Mouse (Mus musculus) limb, embryonic 11.5 days (tissue): ENCODE data around the gene Slc1a3. TPM values are rescaled to one million over a fixed set of nuclear protein-coding genes. Genes with fewer than 3 reads are reported as not detected.

Experiments
- ATAC-seq: fragments of 200-750 bp; cut with Nextera tagmentation; 2 replicates; pipeline ENCODE4 v1.8.0; 2017; ENCODE audit warnings: low read depth; ENCODE audit not compliant: insufficient number of reproducible peaks, low FRiP score, low TSS enrichment
- DNase-seq: peaks from one replicate; pipeline ENCODE4 v3.0.0-alpha.2; 2015; ENCODE audit warnings: low spot score
- H3K27ac ChIP-seq: fragments of 300-500 bp; sonication (generic); replicated peaks from 2 replicates; pipeline ENCODE4 v1.5.1; 2014; ENCODE audit warnings: low read depth, mild to moderate bottlenecking, low read length
- H3K27me3 ChIP-seq: fragments of 300-500 bp; sonication (generic); 2 replicates; pipeline ENCODE4 v1.6.1; 2014; ENCODE audit warnings: mild to moderate bottlenecking, low read length, mixed read lengths; ENCODE audit not compliant: control insufficient read depth, insufficient read depth
- H3K36me3 ChIP-seq: fragments of 300-500 bp; sonication (generic); 2 replicates; pipeline ENCODE4 v1.6.1; 2014; ENCODE audit warnings: mild to moderate bottlenecking, low read length, moderate library complexity, mixed read lengths; ENCODE audit not compliant: control insufficient read depth, insufficient read depth
- H3K4me1 ChIP-seq: fragments of 300-500 bp; sonication (generic); 2 replicates; pipeline ENCODE4 v1.6.1; 2014; ENCODE audit warnings: low read length, mixed read lengths; ENCODE audit not compliant: control insufficient read depth, insufficient read depth
- H3K4me2 ChIP-seq: fragments of 300-500 bp; sonication (generic); 2 replicates; pipeline ENCODE4 v1.6.1; 2014; ENCODE audit warnings: low read depth, mild to moderate bottlenecking, moderate library complexity; ENCODE audit not compliant: severe bottlenecking
- H3K4me3 ChIP-seq: fragments of 300-500 bp; sonication (generic); 2 replicates; pipeline ENCODE4 v1.5.1; 2014; ENCODE audit warnings: low read depth, low read length
- H3K9ac ChIP-seq: fragments of 300-500 bp; sonication (generic); 2 replicates; pipeline ENCODE4 v1.6.1; 2014; ENCODE audit warnings: mild to moderate bottlenecking, low read length
- H3K9me3 ChIP-seq: fragments of 300-500 bp; sonication (generic); 2 replicates; pipeline ENCODE4 v1.6.1; 2016; ENCODE audit warnings: low read length; ENCODE audit not compliant: control insufficient read depth
- WGBS: fragments of 180-500 bp; shearing (Covaris S2); extraction: QIAGEN DNeasy Blood & Tissue Kit; methylation state at CpG from one replicate; pipeline ENCODE4 v1.1.7; 2014; 5-methylcytosine and 5-hydroxymethylcytosine counted together
- polyA plus RNA-seq: library from polyadenylated mRNA; unstranded; fragments of >200 nt; fragmentation: Nextera tagmentation; extraction: Ambion mirVana; gene quantifications from 2 replicates; pipeline ENCODE4 v1.2.1, GENCODE M21; 2014

Slc1a3 gene
- polyA plus RNA-seq, 1 experiment from 2014 or later = 24.9 TPM

- Histone ChIP-seq H3K36me3 (no peaks in the 10 kb centered on the region; the same call in 1 of the 2 replicates), H3K4me1 (no peaks in the 10 kb centered on the region), H3K27ac (no peak overlapping the region), H3K27me3 (no peaks in the 10 kb centered on the region), H3K9ac (no peak overlapping the region), H3K9me3 (no peaks in the 10 kb centered on the region), H3K4me3 (no peak overlapping the region), H3K4me2 (no peak overlapping the region)
- DNase-seq = no peak
- 90% methylated on average over 5 of the region's 5 CpGs for WGBS
- no peak for ATAC-seq
Measured at GRCm38 (mm10) chr15:8681009-8681408, 29.6 kb downstream of the Slc1a3 start.

- H3K9ac ChIP-seq = no peak overlapping the region
- no peaks in the 10 kb centered on the region for H3K4me1 ChIP-seq
- no peaks in the 10 kb centered on the region for H3K27me3 ChIP-seq
- H3K27ac ChIP-seq = no peak overlapping the region
- no peak for ATAC-seq
- no peak overlapping the region for H3K4me2 ChIP-seq
- H3K36me3 ChIP-seq = no peaks in the 10 kb centered on the region; the same call in 1 of the 2 replicates
- H3K4me3 ChIP-seq = no peak overlapping the region
- H3K9me3 ChIP-seq = no peaks in the 10 kb centered on the region
- DNase-seq = no peak
- WGBS = 86% methylated on average over 2 of the region's 2 CpGs
Measured at GRCm38 (mm10) chr15:8676959-8677358, 33.6 kb downstream of the Slc1a3 start.

GRCm38 (mm10) chr15:8676211-8676691 is 34.3 kb downstream of the Slc1a3 start:
- no peak for ATAC-seq
- H3K4me2 ChIP-seq = no peak overlapping the region
- DNase-seq = no peak
- H3K9me3 ChIP-seq = no peaks in the 10 kb centered on the region
- 38% methylated on average over 5 of the region's 5 CpGs for WGBS
- no peaks in the 10 kb centered on the region for H3K27me3 ChIP-seq
- H3K27ac ChIP-seq = no peak overlapping the region
- no peak overlapping the region for H3K4me3 ChIP-seq
- no peaks in the 10 kb centered on the region; the same call in 1 of the 2 replicates for H3K36me3 ChIP-seq
- no peaks in the 10 kb centered on the region for H3K4me1 ChIP-seq
- H3K9ac ChIP-seq = no peak overlapping the region

- DNase-seq (no peak), ATAC-seq (no peak)
- WGBS = 97% methylated on average over 4 of the region's 4 CpGs
- no peaks in the 10 kb centered on the region for H3K9me3 ChIP-seq
- H3K27ac ChIP-seq = no peak overlapping the region
- no peaks in the 10 kb centered on the region for H3K4me1 ChIP-seq
- no peak overlapping the region for H3K9ac ChIP-seq
- H3K4me2 ChIP-seq = no peak overlapping the region
- no peaks in the 10 kb centered on the region; the same call in 1 of the 2 replicates for H3K36me3 ChIP-seq
- H3K27me3 ChIP-seq = no peaks in the 10 kb centered on the region
- H3K4me3 ChIP-seq = no peak overlapping the region
Measured at GRCm38 (mm10) chr15:8675616-8676015, 34.9 kb downstream of the Slc1a3 start.

GRCm38 (mm10) chr15:8672532-8672931 is 38.0 kb downstream of the Slc1a3 start:
- Histone ChIP-seq H3K4me1 (no peaks in the 10 kb centered on the region), H3K9ac (no peak overlapping the region), H3K4me2 (no peak overlapping the region), H3K9me3 (no peaks in the 10 kb centered on the region), H3K27ac (no peak overlapping the region), H3K27me3 (no peaks in the 10 kb centered on the region), H3K36me3 (no peaks in the 10 kb centered on the region), H3K4me3 (no peak overlapping the region)
- ATAC-seq (no peak), DNase-seq (no peak)
- 86% methylated on average over 5 of the region's 5 CpGs for WGBS

- no peak overlapping the region for H3K4me2 ChIP-seq
- H3K27me3 ChIP-seq = no peaks in the 10 kb centered on the region
- H3K27ac ChIP-seq = no peak overlapping the region
- no peaks in the 10 kb centered on the region for H3K36me3 ChIP-seq
- no peak overlapping the region for H3K4me3 ChIP-seq
- 94% methylated on average over 25 of the region's 25 CpGs for WGBS
- no peak overlapping the region for H3K9ac ChIP-seq
- no peaks in the 10 kb centered on the region for H3K9me3 ChIP-seq
- no peak for ATAC-seq
- H3K4me1 ChIP-seq = no peaks in the 10 kb centered on the region
- no peak for DNase-seq
Measured at GRCm38 (mm10) chr15:8667849-8668522, 42.6 kb downstream of the Slc1a3 start.

GRCm38 (mm10) chr15:8665675-8666350 is 44.8 kb downstream of the Slc1a3 start:
- 92% methylated on average over 15 of the region's 15 CpGs for WGBS
- H3K36me3 ChIP-seq = no peaks in the 10 kb centered on the region
- no peak for ATAC-seq
- H3K27me3 ChIP-seq = no peaks in the 10 kb centered on the region
- no peak overlapping the region for H3K4me3 ChIP-seq
- H3K9ac ChIP-seq = no peak overlapping the region
- no peak overlapping the region for H3K4me2 ChIP-seq
- DNase-seq = no peak
- no peaks in the 10 kb centered on the region for H3K9me3 ChIP-seq
- no peak overlapping the region for H3K27ac ChIP-seq
- no peaks in the 10 kb centered on the region for H3K4me1 ChIP-seq

- Histone ChIP-seq H3K27me3 (no peaks in the 10 kb centered on the region), H3K36me3 (no peaks in the 10 kb centered on the region), H3K4me3 (no peak overlapping the region), H3K4me1 (peaks cover 8% of the 10 kb centered on the region), H3K9ac (no peak overlapping the region), H3K4me2 (no peak overlapping the region), H3K27ac (no peak overlapping the region), H3K9me3 (no peaks in the 10 kb centered on the region)
- ATAC-seq (no peak), DNase-seq (no peak)
- WGBS = 83% methylated on average over 17 of the region's 17 CpGs
Measured at GRCm38 (mm10) chr15:8663348-8664099, 47.0 kb downstream of the Slc1a3 start.
